Mouse (Mus musculus) kidney, embryonic 14.5 days (tissue): ENCODE data around the gene Gm17409. TPM values are rescaled to one million over a fixed set of nuclear protein-coding genes. Genes with fewer than 3 reads are reported as not detected.

ENCODE experiments used
- ATAC-seq: fragments of 200-750 bp; cut with Nextera tagmentation; 2 replicates; pipeline ENCODE4 v1.8.0; 2017; ENCODE audit warnings: moderate number of reproducible peaks, mild to moderate bottlenecking, moderate TSS enrichment, moderate library complexity; ENCODE audit not compliant: low FRiP score, low TSS enrichment
- H3K27ac ChIP-seq: fragments of 300-500 bp; sonication (generic); 2 replicates; pipeline ENCODE4 v1.5.1; 2014; ENCODE audit warnings: low read depth, mild to moderate bottlenecking, low read length, moderate library complexity, mixed read lengths
- H3K27me3 ChIP-seq: fragments of 300-500 bp; sonication (generic); 2 replicates; pipeline ENCODE4 v1.6.1; 2014; ENCODE audit warnings: mild to moderate bottlenecking, low read length; ENCODE audit not compliant: control insufficient read depth, insufficient read depth
- H3K36me3 ChIP-seq: fragments of 300-500 bp; sonication (generic); 2 replicates; pipeline ENCODE4 v1.6.1; 2014; ENCODE audit warnings: low read length, mixed read lengths; ENCODE audit not compliant: control insufficient read depth, insufficient read depth
- H3K4me1 ChIP-seq: fragments of 300-500 bp; sonication (generic); 2 replicates; pipeline ENCODE4 v1.6.1; 2014; ENCODE audit warnings: low read length, mixed read lengths; ENCODE audit not compliant: control insufficient read depth, insufficient read depth
- H3K4me2 ChIP-seq: fragments of 300-500 bp; sonication (generic); replicated peaks from 2 replicates; pipeline ENCODE4 v1.6.1; 2014; ENCODE audit warnings: low read depth, mild to moderate bottlenecking, low read length
- H3K4me3 ChIP-seq: fragments of 300-500 bp; sonication (generic); 2 replicates; pipeline ENCODE4 v1.5.1; 2014; ENCODE audit warnings: mild to moderate bottlenecking, low read length
- H3K9ac ChIP-seq: fragments of 300-500 bp; sonication (generic); 2 replicates; pipeline ENCODE4 v1.6.1; 2014; ENCODE audit warnings: low read depth, mild to moderate bottlenecking, low read length, moderate library complexity
- H3K9me3 ChIP-seq: fragments of 300-500 bp; sonication (generic); 2 replicates; pipeline ENCODE4 v1.6.1; 2016; ENCODE audit warnings: low read length; ENCODE audit not compliant: control insufficient read depth
- WGBS: fragments of 180-500 bp; shearing (Covaris S2); extraction: QIAGEN DNeasy Blood & Tissue Kit; methylation state at CpG from one replicate; pipeline ENCODE4 v1.1.7; 2014; 5-methylcytosine and 5-hydroxymethylcytosine counted together
- polyA plus RNA-seq: library from polyadenylated mRNA; unstranded; fragments of >200 nt; fragmentation: Nextera tagmentation; extraction: Ambion mirVana; gene quantifications from 2 replicates; pipeline ENCODE4 v1.2.1, GENCODE M21; 2014

Gene Gm17409
- polyA plus RNA-seq, 1 experiment from 2014 or later: not detected

DNA sequence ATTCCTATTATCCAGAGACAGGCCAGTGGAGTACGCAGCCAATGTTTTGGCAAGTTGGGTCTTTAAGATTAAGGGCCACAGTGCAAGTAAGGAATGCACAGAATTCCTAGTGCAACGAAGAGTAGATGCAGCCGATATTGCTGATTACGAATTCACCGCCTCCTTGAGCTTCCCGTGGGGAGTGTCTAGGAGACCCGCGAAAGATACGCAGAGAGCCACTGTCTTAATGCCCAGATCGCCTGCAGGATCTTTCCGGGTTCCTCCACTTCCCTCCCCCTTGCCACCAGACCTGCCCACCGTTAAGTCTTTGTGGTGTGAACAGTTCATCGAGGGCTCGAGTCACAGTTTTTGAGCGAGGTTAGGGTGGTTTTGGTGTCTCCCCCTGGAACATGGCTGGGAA lies 22.9 kb upstream of the Gm17409 start:
- peaks cover 16% of the 10 kb centered on the region for H3K36me3 ChIP-seq
- H3K4me2 ChIP-seq: no peak overlapping the region
- H3K9me3 ChIP-seq: no peaks in the 10 kb centered on the region
- WGBS: 95% methylated on average over 15 of the region's 15 CpGs
- H3K27me3 ChIP-seq: no peaks in the 10 kb centered on the region
- no peak overlapping the region for H3K4me3 ChIP-seq
- no peak overlapping the region for H3K27ac ChIP-seq
- no peaks in the 10 kb centered on the region for H3K4me1 ChIP-seq
- ATAC-seq: no peak
- H3K9ac ChIP-seq: no peak overlapping the region

DNA sequence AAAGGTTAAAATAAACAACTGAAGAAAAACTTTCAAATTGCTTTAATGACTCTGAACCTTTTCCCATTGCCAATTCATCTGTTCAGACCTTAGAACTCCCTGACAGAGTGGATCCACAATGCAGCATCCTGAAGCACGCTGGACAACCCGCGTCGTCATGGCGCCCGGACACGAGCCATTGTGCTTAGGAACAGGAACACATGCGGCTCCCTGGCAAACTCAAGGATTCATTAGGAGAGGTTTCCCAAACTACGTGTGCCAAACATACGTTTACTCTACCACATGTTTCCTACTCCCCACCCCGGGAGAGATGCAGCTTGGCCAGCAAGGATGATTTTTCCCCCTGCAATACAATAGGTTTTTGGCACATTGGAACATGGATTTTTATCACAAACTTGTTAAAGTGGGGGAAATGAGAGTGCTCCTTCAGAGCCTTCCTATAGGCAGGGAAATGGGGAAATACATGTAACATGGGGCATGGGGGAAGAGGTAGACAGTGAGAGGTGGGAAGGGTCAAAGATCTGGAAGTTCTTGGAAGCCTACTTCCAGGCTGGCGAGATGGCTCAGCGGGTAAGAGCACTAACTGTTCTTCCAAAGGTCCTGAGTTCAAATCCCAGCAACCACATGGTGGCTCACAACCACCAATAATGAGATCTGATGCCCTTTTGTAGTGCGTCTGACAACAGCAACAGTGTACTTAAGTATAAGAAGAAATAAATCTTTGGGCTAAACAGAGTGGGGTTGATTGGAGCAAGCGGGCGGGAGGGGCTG lies 15.6 kb upstream of the Gm17409 start:
- no peak for ATAC-seq
- Histone ChIP-seq H3K4me3 (no peak overlapping the region), H3K9me3 (no peaks in the 10 kb centered on the region), H3K9ac (no peak overlapping the region), H3K4me1 (no peaks in the 10 kb centered on the region), H3K27me3 (no peaks in the 10 kb centered on the region), H3K4me2 (no peak overlapping the region), H3K36me3 (peaks cover 19% of the 10 kb centered on the region; the same call in 1 of the 2 replicates), H3K27ac (no peak overlapping the region)
- 90% methylated on average over 16 of the region's 16 CpGs for WGBS

DNA sequence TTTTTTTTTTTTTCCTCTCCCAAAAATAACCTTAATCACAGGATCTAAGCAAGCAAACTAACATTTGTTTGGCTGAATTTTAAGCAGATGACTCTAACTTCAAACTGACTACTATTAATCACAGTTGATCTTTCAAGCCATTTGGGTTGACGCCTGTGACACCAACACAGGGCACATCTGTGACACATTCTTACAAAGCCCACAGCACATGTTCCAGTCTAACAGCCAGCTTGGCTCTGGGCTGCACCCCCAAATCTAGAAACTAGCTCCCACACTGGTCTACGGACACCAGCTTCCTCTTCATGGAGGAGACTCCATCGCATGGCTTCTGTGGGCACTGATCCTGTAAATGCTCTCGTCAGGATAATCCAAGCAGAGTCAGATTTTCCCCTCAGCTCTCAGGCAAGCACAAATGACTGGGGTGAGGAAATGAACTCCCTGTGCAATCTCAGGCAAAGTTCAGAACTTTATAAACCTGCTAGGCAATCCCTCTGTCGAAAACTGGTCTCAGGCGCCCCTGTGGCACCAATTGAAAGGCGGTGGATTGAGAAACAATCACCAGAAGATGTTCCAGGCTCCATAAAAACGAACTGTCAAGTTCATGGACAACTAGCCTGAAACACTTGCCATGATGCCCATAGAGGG lies 13.0 kb upstream of the Gm17409 start:
- no peaks in the 10 kb centered on the region for H3K4me1 ChIP-seq
- no peak overlapping the region for H3K27ac ChIP-seq
- H3K4me2 ChIP-seq: no peak overlapping the region
- no peak overlapping the region for H3K4me3 ChIP-seq
- no peak for ATAC-seq
- no peak overlapping the region for H3K9ac ChIP-seq
- peaks cover 21% of the 10 kb centered on the region; the same call in 1 of the 2 replicates for H3K36me3 ChIP-seq
- no peaks in the 10 kb centered on the region for H3K9me3 ChIP-seq
- WGBS: 86% methylated on average over 8 of the region's 8 CpGs
- no peaks in the 10 kb centered on the region for H3K27me3 ChIP-seq

DNA sequence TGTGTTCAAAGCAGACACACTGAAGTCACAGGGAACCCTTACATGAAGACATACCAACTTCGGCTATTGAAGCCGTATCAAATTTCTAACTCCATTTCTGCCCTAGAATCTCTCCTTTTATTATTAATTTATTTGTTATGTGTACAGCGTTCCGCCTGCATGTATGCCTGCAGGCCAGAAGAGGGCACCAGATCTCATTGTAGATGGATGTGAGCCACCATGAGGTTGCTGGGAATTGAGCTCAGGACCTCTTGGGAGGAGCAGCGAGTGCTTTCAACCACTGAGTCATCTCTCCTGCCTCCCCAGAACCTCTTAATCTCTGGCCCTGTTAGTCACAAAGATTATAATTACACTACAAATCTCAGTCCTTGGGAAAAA lies 12.4 kb upstream of the Gm17409 start:
- no peak for ATAC-seq
- no peaks in the 10 kb centered on the region for H3K9me3 ChIP-seq
- no peak overlapping the region for H3K27ac ChIP-seq
- no peaks in the 10 kb centered on the region for H3K4me1 ChIP-seq
- H3K27me3 ChIP-seq: no peaks in the 10 kb centered on the region
- H3K9ac ChIP-seq: no peak overlapping the region
- 97% methylated on average over 5 of the region's 5 CpGs for WGBS
- peaks cover 26% of the 10 kb centered on the region; the same call in 1 of the 2 replicates for H3K36me3 ChIP-seq
- H3K4me2 ChIP-seq: no peak overlapping the region
- no peak overlapping the region for H3K4me3 ChIP-seq

DNA sequence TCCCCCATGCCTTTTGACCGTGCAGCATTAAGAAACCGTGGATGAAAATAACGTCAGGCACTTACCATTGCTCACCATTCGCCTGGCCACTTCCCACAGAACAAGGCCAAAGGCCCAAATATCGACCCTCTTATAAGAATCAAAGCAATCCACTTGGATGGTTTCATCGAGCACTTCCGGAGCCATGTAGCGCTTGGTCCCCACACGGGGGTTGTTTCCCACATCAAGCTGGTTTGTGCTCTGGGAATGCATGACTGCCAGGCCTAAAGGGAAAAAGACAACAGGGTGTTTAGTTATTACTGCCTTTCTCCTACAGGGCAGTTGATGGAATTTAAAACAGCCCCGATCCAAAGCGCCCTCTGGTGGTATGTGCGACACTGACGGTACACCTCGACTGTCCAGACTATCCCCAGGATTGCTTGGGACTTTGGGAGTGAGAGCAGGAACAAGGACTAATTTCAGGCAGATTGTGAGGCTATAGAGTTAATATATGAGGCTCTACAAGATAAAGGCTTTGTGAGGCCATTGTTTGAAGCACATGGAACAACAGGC lies 11.0 kb upstream of the Gm17409 start:
- no peak for ATAC-seq
- no peak overlapping the region for H3K4me2 ChIP-seq
- no peaks in the 10 kb centered on the region for H3K27me3 ChIP-seq
- no peak overlapping the region for H3K4me3 ChIP-seq
- H3K4me1 ChIP-seq: no peaks in the 10 kb centered on the region
- H3K9me3 ChIP-seq: no peaks in the 10 kb centered on the region
- no peak overlapping the region for H3K9ac ChIP-seq
- WGBS: 89% methylated on average over 14 of the region's 14 CpGs
- peaks cover 30% of the 10 kb centered on the region; the same call in 1 of the 2 replicates for H3K36me3 ChIP-seq
- no peak overlapping the region for H3K27ac ChIP-seq

DNA sequence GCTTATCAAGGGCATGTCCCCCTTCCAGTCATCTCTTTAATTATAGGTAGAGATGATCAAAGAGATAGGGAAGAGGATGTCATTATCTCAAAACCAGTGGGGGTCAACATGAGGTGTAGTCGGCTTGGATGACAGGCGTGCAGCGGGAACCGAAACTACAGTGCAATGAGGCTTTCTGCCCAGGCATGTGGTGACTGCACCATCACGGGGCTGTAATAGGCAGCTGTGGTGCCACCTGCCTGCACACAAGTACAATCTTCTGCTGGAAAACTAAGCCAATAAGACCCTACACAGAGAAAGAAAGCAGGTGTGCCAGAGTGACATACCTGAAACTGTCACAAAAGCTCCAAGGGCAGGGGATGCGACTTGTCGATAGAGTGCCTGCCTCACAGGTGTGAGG lies 374 bp downstream of the Gm17409 start:
- WGBS: 92% methylated on average over 7 of the region's 7 CpGs
- H3K36me3 ChIP-seq: peaks cover 45% of the 10 kb centered on the region
- H3K4me2 ChIP-seq: no peak overlapping the region

DNA sequence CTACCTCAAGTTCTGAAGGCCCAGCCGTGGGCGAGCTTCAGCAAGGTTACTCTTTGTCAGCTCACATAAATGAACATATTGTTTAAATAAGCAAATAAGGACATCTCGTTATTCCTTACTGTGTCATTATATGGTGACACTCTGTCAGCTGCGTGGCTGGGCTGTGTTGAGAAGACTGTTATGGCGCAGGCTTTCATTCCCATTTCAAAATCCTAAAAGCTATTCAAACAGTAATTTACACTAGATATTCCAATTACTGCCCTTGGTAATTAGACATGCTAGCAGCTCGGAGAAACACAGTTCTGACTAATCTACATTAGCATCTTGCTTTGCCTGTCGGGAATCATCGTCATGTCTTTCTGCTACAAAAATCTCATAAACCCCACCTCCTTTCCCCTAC lies 5.7 kb downstream of the Gm17409 start:
- no peak overlapping the region for H3K27ac ChIP-seq
- no peaks in the 10 kb centered on the region for H3K4me1 ChIP-seq
- no peak overlapping the region for H3K4me3 ChIP-seq
- no peak overlapping the region for H3K9ac ChIP-seq
- no peaks in the 10 kb centered on the region for H3K27me3 ChIP-seq
- no peaks in the 10 kb centered on the region for H3K9me3 ChIP-seq
- no peak for ATAC-seq
- no peak overlapping the region for H3K4me2 ChIP-seq
- WGBS: 92% methylated on average over 8 of the region's 8 CpGs
- peaks cover 14% of the 10 kb centered on the region; the same call in 1 of the 2 replicates for H3K36me3 ChIP-seq

More for the DNA sequence above, 374 bp downstream of the Gm17409 start:
- ATAC-seq: no peak
- H3K27me3 ChIP-seq: no peaks in the 10 kb centered on the region
- H3K4me3 ChIP-seq: no peak overlapping the region
- no peak overlapping the region for H3K27ac ChIP-seq
- H3K9me3 ChIP-seq: peaks cover 3% of the 10 kb centered on the region; the same call in 1 of the 2 replicates
- no peak overlapping the region for H3K9ac ChIP-seq
- H3K4me1 ChIP-seq: no peaks in the 10 kb centered on the region

DNA sequence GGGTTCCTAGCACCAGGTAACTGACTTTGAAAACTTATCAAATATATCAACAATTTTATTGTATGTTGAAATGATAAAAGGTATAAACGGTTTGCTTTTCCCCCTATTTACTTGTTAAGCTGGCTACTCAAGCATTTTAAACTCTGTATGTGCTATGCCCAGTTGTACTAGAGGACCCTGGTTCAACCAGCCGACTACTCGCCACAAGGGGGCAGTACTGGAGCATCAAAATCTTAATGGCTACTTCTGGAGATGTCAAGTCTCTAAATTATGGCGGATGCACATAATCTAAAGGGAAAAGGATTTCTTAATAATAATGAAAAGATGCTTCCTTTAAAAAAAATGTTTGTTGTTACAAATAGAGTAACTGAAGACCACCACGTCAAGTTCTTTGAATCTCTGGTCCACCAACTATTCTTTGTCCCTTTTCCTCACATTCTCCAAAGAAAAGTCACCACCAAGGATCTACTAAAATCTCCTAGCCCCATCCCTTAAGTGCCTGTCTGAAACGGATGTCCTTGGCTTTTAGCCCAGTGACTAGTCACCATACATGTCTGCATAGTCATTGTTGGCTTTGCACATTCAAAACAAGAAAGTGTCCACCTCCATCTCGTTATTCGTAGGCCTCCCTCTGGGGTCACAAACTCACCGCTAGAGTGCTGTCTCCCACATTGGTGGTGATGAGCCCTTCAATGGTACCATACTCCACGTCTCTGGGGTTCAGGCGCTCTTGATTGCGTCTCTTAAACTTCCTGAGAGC lies 7.2 kb downstream of the Gm17409 start:
- 61% methylated on average over 12 of the region's 12 CpGs for WGBS
- Histone ChIP-seq H3K4me1 (no peaks in the 10 kb centered on the region), H3K36me3 (peaks cover 14% of the 10 kb centered on the region; the same call in 1 of the 2 replicates), H3K9me3 (no peaks in the 10 kb centered on the region), H3K27me3 (no peaks in the 10 kb centered on the region), H3K27ac (no peak overlapping the region), H3K9ac (no peak overlapping the region), H3K4me3 (no peak overlapping the region), H3K4me2 (no peak overlapping the region)
- no peak for ATAC-seq
